Mouse (Mus musculus) liver, adult 2 months (tissue): ENCODE results near the gene Nr3c2.

Experiments used
- CTCF ChIP-seq: fragments of 200-500 bp; IDR thresholded peaks from 2 replicates; pipeline ENCODE4 v1.5.1; 2011; ENCODE audit warnings: low read depth, low read length, control low read depth
- POLR2A ChIP-seq: fragments of 200-500 bp; IDR thresholded peaks from 2 replicates; pipeline ENCODE4 v1.6.1; 2011; ENCODE audit warnings: low read length, control low read depth; ENCODE audit not compliant: insufficient read depth; ENCODE audit errors: extremely low read depth

- TF ChIP-seq POLR2A (no peak), CTCF (no peak)
Measured at GRCm38 (mm10) chr8:76915260-76915659, 16.0 kb downstream of the Nr3c2 start.
